Mouse (Mus musculus): ENCODE data around the gene Tmem25. TPM values are rescaled to one million over a fixed set of nuclear protein-coding genes. Genes with fewer than 3 reads are reported as not detected.

The Tmem25 gene
- polyA plus RNA-seq, 1 experiment, result 0.85 TPM

GRCm38 (mm10) chr9:44767101-44768028 lies 31.7 kb downstream of the Tmem25 start, which contains the start of the genes Arcn1 and Ift46:
Gene Arcn1, minus strand, starts transcription at chr9:44767845.
Gene Ift46, plus strand, starts transcription at chr9:44767908.
- TF ChIP-seq POLR2A (IDR thresholded peaks at IDR 0.05; ENCODE audit: borderline replicate concordance, control insufficient read depth, low read depth, low read length) (peak; percentile 84; the same call in 1 of the 2 replicates), CTCF (IDR thresholded peaks at IDR 0.05; ENCODE audit: control insufficient read depth, insufficient read depth, low read length) (no peak)
- H3K27ac ChIP-seq (ENCODE audit: control insufficient read depth, insufficient read depth, low read depth, low read length, poor library complexity), result peak within 1 kb of the TSS; percentile 94
- WGBS, result under 1% methylated on average over 82 of the region's 82 CpGs
- peak within 1 kb of the TSS; percentile 75 for H3K4me3 ChIP-seq (replicated peaks; ENCODE audit: control insufficient read depth, low read depth, low read length)
- H3K4me1 ChIP-seq (ENCODE audit: control insufficient read depth, insufficient read depth, low read length), result no peaks in the 10 kb centered on the region; the same call in 1 of the 2 replicates

GRCm38 (mm10) chr9:44760873-44761272 lies 38.2 kb downstream of the Tmem25 start:
- TF ChIP-seq CTCF (IDR thresholded peaks at IDR 0.05; ENCODE audit: control insufficient read depth, insufficient read depth, low read length) (no peak), POLR2A (IDR thresholded peaks at IDR 0.05; ENCODE audit: borderline replicate concordance, control insufficient read depth, low read depth, low read length) (no peak)
- no peak overlapping the region for H3K27ac ChIP-seq (ENCODE audit: control insufficient read depth, insufficient read depth, low read depth, low read length, poor library complexity)
- no peaks in the 10 kb centered on the region; the same call in 1 of the 2 replicates for H3K4me1 ChIP-seq (ENCODE audit: control insufficient read depth, insufficient read depth, low read length)
- H3K4me3 ChIP-seq (replicated peaks; ENCODE audit: control insufficient read depth, low read depth, low read length), result no peak overlapping the region
- WGBS, result 72% methylated on average over 2 of the region's 2 CpGs

GRCm38 (mm10) chr9:44748473-44748872 lies 50.6 kb downstream of the Tmem25 start:
- TF ChIP-seq CTCF (IDR thresholded peaks at IDR 0.05; ENCODE audit: control insufficient read depth, insufficient read depth, low read length), result no peak
- TF ChIP-seq POLR2A (IDR thresholded peaks at IDR 0.05; ENCODE audit: borderline replicate concordance, control insufficient read depth, low read depth, low read length), result no peak
- WGBS, result 93% methylated on average over 7 of the region's 7 CpGs

GRCm38 (mm10) chr9:44747341-44747740 lies 51.8 kb downstream of the Tmem25 start:
- no peak overlapping the region for H3K4me3 ChIP-seq (replicated peaks; ENCODE audit: control insufficient read depth, low read depth, low read length)
- WGBS, result 87% methylated on average over 3 of the region's 3 CpGs
- H3K4me1 ChIP-seq (ENCODE audit: control insufficient read depth, insufficient read depth, low read length), result no peaks in the 10 kb centered on the region
- H3K27ac ChIP-seq (ENCODE audit: control insufficient read depth, insufficient read depth, low read depth, low read length, poor library complexity), result no peak overlapping the region
- TF ChIP-seq POLR2A (IDR thresholded peaks at IDR 0.05; ENCODE audit: borderline replicate concordance, control insufficient read depth, low read depth, low read length) (no peak), CTCF (IDR thresholded peaks at IDR 0.05; ENCODE audit: control insufficient read depth, insufficient read depth, low read length) (no peak)

More at GRCm38 (mm10) chr9:44748473-44748872, 50.6 kb downstream of the Tmem25 start:
- H3K4me1 ChIP-seq (ENCODE audit: control insufficient read depth, insufficient read depth, low read length), result no peaks in the 10 kb centered on the region
- H3K27ac ChIP-seq (ENCODE audit: control insufficient read depth, insufficient read depth, low read depth, low read length, poor library complexity), result no peak overlapping the region
- no peak overlapping the region for H3K4me3 ChIP-seq (replicated peaks; ENCODE audit: control insufficient read depth, low read depth, low read length)

- WGBS, result 85% methylated on average over 3 of the region's 3 CpGs
- Histone ChIP-seq H3K4me1 (ENCODE audit: control insufficient read depth, insufficient read depth, low read length) (no peaks in the 10 kb centered on the region), H3K4me3 (replicated peaks; ENCODE audit: control insufficient read depth, low read depth, low read length) (no peak overlapping the region), H3K27ac (ENCODE audit: control insufficient read depth, insufficient read depth, low read depth, low read length, poor library complexity) (no peak overlapping the region)
- TF ChIP-seq CTCF (IDR thresholded peaks at IDR 0.05; ENCODE audit: control insufficient read depth, insufficient read depth, low read length) (no peak), POLR2A (IDR thresholded peaks at IDR 0.05; ENCODE audit: borderline replicate concordance, control insufficient read depth, low read depth, low read length) (no peak)
Measured at GRCm38 (mm10) chr9:44746666-44747065, 52.4 kb downstream of the Tmem25 start.

- no peaks in the 10 kb centered on the region for H3K4me1 ChIP-seq (ENCODE audit: control insufficient read depth, insufficient read depth, low read length)
- TF ChIP-seq CTCF (IDR thresholded peaks at IDR 0.05; ENCODE audit: control insufficient read depth, insufficient read depth, low read length), result no peak
- no peak for TF ChIP-seq POLR2A (IDR thresholded peaks at IDR 0.05; ENCODE audit: borderline replicate concordance, control insufficient read depth, low read depth, low read length)
- 89% methylated on average over 7 of the region's 7 CpGs for WGBS
- H3K4me3 ChIP-seq (replicated peaks; ENCODE audit: control insufficient read depth, low read depth, low read length), result no peak overlapping the region
- H3K27ac ChIP-seq (ENCODE audit: control insufficient read depth, insufficient read depth, low read depth, low read length, poor library complexity), result no peak overlapping the region
Measured at GRCm38 (mm10) chr9:44745371-44745770, 53.7 kb downstream of the Tmem25 start.

Other genes with a start within 250 kb of the Tmem25 start
- gene Cxcr5, start 237.4 kb downstream of the Tmem25 start, polyA plus RNA-seq (2011; ENCODE audit: insufficient read depth, insufficient read length, low replicate concordance, missing spikeins), result 0.61 and 13.4 TPM in 2 replicates
- gene Ddx6, start 194.4 kb downstream of the Tmem25 start, polyA plus RNA-seq (2011; ENCODE audit: insufficient read depth, insufficient read length, low replicate concordance, missing spikeins), result 38.4 and 48.4 TPM in 2 replicates
- gene Treh, start 126.1 kb downstream of the Tmem25 start, polyA plus RNA-seq (2011; ENCODE audit: insufficient read depth, insufficient read length, low replicate concordance, missing spikeins), result not detected in 2 replicates
- 4.7 and 8.4 TPM in 2 replicates for gene Phldb1, start 64.1 kb downstream of the Tmem25 start, polyA plus RNA-seq (2011; ENCODE audit: insufficient read depth, insufficient read length, low replicate concordance, missing spikeins)
- gene Arcn1, start 31.5 kb downstream of the Tmem25 start, polyA plus RNA-seq (2011; ENCODE audit: insufficient read depth, insufficient read length, low replicate concordance, missing spikeins), result 22.8 and 30.9 TPM in 2 replicates
- 9.6 and 42.2 TPM in 2 replicates for gene Ift46, start 31.4 kb downstream of the Tmem25 start, polyA plus RNA-seq (2011; ENCODE audit: insufficient read depth, insufficient read length, low replicate concordance, missing spikeins)
- gene Ttc36, start 3.8 kb upstream of the Tmem25 start, polyA plus RNA-seq (2011; ENCODE audit: insufficient read depth, insufficient read length, low replicate concordance, missing spikeins), result 6.9 TPM in 1 of 2 replicates, not detected in the other
- gene Kmt2a, start 82.0 kb upstream of the Tmem25 start, polyA plus RNA-seq (2011; ENCODE audit: insufficient read depth, insufficient read length, low replicate concordance, missing spikeins), result 23.2 and 39.1 TPM in 2 replicates
- gene Atp5l, start 121.4 kb upstream of the Tmem25 start, polyA plus RNA-seq (2011; ENCODE audit: insufficient read depth, insufficient read length, low replicate concordance, missing spikeins), result 242 and 287 TPM in 2 replicates
- 11.1 and 18.8 TPM in 2 replicates for gene Ube4a, start 166.3 kb upstream of the Tmem25 start, polyA plus RNA-seq (2011; ENCODE audit: insufficient read depth, insufficient read length, low replicate concordance, missing spikeins)
- 5.4 and 7.0 TPM in 2 replicates for gene Cd3g, start 181.1 kb upstream of the Tmem25 start, polyA plus RNA-seq (2011; ENCODE audit: insufficient read depth, insufficient read length, low replicate concordance, missing spikeins)
- gene Cd3d, start 182.5 kb upstream of the Tmem25 start, polyA plus RNA-seq (2011; ENCODE audit: insufficient read depth, insufficient read length, low replicate concordance, missing spikeins), result 8.8 and 17.2 TPM in 2 replicates
- gene Cd3e, start 210.3 kb upstream of the Tmem25 start, polyA plus RNA-seq (2011; ENCODE audit: insufficient read depth, insufficient read length, low replicate concordance, missing spikeins), result 1.8 and 4.8 TPM in 2 replicates
- 2.2 TPM in 1 of 2 replicates, not detected in the other for gene Mpzl2, start 240.5 kb upstream of the Tmem25 start, polyA plus RNA-seq (2011; ENCODE audit: insufficient read depth, insufficient read length, low replicate concordance, missing spikeins)

Measured in bone marrow, adult 2 months (tissue).